Mouse (Mus musculus): ENCODE measurements around the gene Usp7. TPM values are rescaled to one million over a fixed set of nuclear protein-coding genes. Genes with fewer than 3 reads are reported as not detected.

Usp7 gene
- polyA plus RNA-seq, 1 experiment from 2014 or later: 22.7 TPM

DNA sequence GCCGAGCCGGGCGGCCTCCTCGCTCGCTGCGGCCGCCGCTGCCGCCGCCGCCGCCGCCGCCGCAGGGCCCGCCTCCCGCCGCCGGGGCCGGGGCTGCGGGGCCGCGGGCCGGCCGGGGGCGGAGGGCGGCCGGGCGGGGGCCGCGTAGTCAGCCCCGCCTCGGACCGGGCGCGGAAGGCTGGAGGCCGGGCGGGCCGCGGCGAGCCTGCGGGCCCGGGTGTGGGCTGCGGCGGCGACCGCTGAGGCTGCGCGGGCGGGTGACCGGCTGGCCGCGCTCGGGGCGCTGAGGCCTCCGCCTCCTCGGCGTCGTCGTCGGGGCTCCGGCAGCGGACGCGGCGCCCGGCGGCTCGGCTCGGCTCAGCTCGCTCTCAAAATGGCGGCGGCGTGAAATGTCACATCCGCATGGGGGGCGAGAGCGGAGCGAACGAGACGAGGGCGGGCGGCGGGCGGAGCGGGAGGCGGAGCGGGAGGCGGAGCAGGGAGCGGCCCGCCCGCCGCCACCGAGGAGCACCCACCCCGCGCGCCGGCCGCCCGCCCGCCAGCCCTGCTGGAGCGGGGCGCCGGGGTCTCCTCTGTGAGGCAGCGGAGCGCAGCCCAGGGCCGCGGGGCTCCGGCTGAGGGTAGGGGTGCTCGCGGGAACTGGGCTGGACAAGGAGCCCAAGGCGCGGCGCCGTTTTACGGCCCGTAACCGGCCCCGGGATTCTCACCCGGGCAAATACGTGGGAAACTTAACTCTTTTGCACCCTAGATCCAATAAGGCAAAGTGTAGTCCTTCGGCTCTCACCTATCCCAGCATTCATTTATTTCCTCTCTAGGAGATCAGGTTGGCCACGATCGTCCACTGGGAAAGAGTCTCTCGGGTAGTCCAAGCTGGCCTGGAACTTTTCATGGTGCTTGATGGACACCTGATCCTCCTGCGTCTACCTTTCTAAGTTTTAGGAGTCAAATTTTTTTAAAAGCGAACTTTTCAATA, 53.3 kb downstream of the Usp7 start:
- Histone ChIP-seq H3K4me3 (replicated peaks; ENCODE audit: low read depth, low read length) (peak overlapping the region; percentile 73), H3K4me1 (replicated peaks; ENCODE audit: insufficient read depth, low read length) (peaks cover 20% of the 10 kb centered on the region), H3K4me2 (ENCODE audit: low read length) (peak overlapping the region; percentile 93), H3K36me3 (ENCODE audit: insufficient read depth, low read length) (no peaks in the 10 kb centered on the region), H3K9ac (ENCODE audit: low read depth, low read length) (peak overlapping the region; percentile 99), H3K9me3 (replicated peaks; ENCODE audit: low read length) (no peaks in the 10 kb centered on the region), H3K27ac (peak overlapping the region; percentile 98), H3K27me3 (ENCODE audit: insufficient read depth, low read length) (no peaks in the 10 kb centered on the region)
- 2% methylated on average over 68 of the region's 126 CpGs for WGBS
- DNase-seq (ENCODE audit: low spot score) (peak; percentile 94), ATAC-seq (replicated peaks; ENCODE audit: low FRiP score, low read depth) (peak; percentile 91)
- no peak for TF ChIP-seq CTCF (IDR thresholded peaks at IDR 0.05; ENCODE audit: low read depth)

DNA sequence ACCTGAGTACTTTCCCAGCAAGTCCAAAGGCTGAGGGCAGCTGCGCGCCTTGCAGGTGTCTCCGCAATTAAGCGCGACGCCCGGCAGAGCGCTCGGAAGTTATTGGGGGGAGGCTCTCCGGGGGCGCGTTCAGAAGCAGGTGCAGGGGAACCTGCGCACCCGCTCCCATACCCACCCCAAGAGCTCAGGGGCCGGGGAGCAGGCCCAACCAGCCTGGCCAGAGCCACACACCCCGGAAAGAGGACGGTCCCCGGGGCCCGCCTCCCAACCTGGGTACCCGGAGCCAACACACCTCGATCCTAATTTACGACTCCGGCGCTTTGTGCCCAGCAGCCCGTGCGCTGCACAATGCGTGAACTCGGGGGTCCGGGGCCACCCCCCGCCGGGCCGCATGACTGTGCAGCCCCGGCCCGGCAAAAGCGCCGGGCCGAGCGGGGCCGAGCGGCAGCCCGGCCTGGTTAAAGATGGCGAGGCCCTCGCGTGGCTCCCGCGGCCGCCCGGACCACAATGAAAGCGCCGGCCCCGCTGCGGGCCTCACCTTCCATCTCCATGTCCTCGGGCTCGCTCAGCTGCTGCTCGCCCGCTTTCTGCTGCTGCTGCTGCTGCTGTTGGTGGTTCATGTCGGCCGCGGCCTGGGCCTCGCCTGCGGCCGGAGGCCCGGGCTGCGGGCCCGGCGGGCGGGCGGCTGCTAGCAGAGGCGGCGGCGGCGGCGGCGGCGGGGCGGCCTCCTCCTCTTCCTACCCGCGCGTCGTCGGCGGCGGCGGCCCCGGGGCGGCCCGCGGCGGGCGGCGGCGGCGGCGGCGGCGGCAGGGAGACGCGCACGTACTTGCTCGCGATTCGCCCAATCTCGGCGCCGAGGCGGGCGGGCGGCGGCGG, 54.2 kb downstream of the Usp7 start:
- Histone ChIP-seq H3K4me3 (replicated peaks; ENCODE audit: low read depth, low read length) (peak overlapping the region; percentile 95), H3K36me3 (ENCODE audit: insufficient read depth, low read length) (no peaks in the 10 kb centered on the region), H3K9ac (ENCODE audit: low read depth, low read length) (peak overlapping the region; percentile 99), H3K27me3 (ENCODE audit: insufficient read depth, low read length) (no peaks in the 10 kb centered on the region), H3K27ac (peak overlapping the region; percentile 98), H3K4me2 (ENCODE audit: low read length) (peak overlapping the region; percentile 93), H3K4me1 (replicated peaks; ENCODE audit: insufficient read depth, low read length) (peaks cover 20% of the 10 kb centered on the region), H3K9me3 (replicated peaks; ENCODE audit: low read length) (no peaks in the 10 kb centered on the region)
- ATAC-seq (replicated peaks; ENCODE audit: low FRiP score, low read depth) (peak; percentile 41), DNase-seq (ENCODE audit: low spot score) (peak; percentile 52)
- WGBS: under 1% methylated on average over 67 of the region's 110 CpGs
- no peak for TF ChIP-seq CTCF (IDR thresholded peaks at IDR 0.05; ENCODE audit: low read depth)

DNA sequence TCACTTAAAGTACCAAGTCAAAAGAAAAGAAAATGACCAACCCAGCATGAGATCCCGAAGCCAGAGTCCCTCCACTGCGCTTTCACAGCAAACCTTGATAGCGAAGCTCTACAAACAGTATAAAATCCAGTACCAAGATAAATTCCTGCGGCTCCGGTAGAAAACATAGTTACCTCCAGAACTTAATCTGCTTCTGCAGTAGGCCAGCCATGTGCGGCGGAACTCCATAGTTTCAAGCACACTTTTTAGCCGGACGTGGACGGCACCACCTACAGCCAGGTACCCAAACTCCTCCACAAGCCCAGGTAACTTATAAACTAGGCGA, 54.8 kb downstream of the Usp7 start:
- Histone ChIP-seq H3K36me3 (ENCODE audit: insufficient read depth, low read length) (no peaks in the 10 kb centered on the region), H3K9ac (ENCODE audit: low read depth, low read length) (peak overlapping the region; percentile 99), H3K4me2 (ENCODE audit: low read length) (peak overlapping the region; percentile 93), H3K27me3 (ENCODE audit: insufficient read depth, low read length) (no peaks in the 10 kb centered on the region), H3K9me3 (replicated peaks; ENCODE audit: low read length) (no peaks in the 10 kb centered on the region), H3K4me3 (replicated peaks; ENCODE audit: low read depth, low read length) (peak overlapping the region; percentile 95), H3K4me1 (replicated peaks; ENCODE audit: insufficient read depth, low read length) (peaks cover 20% of the 10 kb centered on the region), H3K27ac (peak overlapping the region; percentile 98; the same call in 1 of the 2 replicates)
- under 1% methylated on average over 11 of the region's 11 CpGs for WGBS
- ATAC-seq (replicated peaks; ENCODE audit: low FRiP score, low read depth): no peak; the same call in 1 of the 2 replicates
- TF ChIP-seq CTCF (IDR thresholded peaks at IDR 0.05; ENCODE audit: low read depth): no peak; the same call in 1 of the 2 replicates
- DNase-seq (ENCODE audit: low spot score): peak; percentile 26

DNA sequence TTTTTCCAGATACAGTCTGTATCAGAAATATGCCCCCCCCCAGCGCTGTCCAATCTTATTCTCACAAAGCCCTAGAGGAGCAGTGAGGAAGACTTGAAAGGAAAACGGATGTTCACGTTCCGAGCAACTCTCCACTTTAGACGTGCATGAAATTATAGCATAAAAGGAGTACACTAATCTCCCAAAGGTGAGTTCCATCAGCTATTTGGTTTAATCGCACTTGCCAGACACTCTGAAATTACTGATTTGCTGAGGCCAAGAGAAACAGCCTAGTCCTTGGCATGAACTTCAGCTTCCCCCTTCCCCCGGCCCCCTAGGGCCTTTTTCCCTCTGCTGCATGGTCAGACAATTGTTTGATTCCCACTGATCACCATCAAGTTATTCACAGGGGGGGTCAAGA, 55.4 kb downstream of the Usp7 start:
- no peak for TF ChIP-seq CTCF (IDR thresholded peaks at IDR 0.05; ENCODE audit: low read depth)
- ATAC-seq (replicated peaks; ENCODE audit: low FRiP score, low read depth): no peak

DNA sequence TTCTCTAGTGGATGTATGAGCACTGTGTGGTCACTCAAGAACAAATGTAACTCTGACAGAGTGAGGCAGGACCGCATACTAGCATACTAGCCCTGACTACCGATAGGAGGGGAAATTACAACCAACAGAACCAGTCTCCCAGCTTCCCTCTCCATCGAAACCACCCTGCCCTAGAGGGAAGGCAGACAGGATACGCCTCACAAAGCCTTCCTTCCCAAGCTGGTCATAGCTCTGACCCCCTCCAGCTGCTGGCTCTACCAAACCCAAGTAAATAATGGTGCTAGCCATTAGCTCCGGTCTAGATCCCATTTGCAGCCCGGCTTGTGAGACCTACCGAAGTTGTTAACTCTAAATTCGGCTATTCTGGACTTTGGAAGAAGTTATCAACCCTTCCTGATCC, 56.1 kb downstream of the Usp7 start:
- DNase-seq (ENCODE audit: low spot score): peak; percentile 71
- Histone ChIP-seq H3K9ac (ENCODE audit: low read depth, low read length) (0 out of 2 replicates have a peak overlapping the region, but pooled peaks have one; percentile 2), H3K36me3 (ENCODE audit: insufficient read depth, low read length) (no peaks in the 10 kb centered on the region), H3K27ac (no peak overlapping the region), H3K4me1 (replicated peaks; ENCODE audit: insufficient read depth, low read length) (peaks cover 20% of the 10 kb centered on the region), H3K27me3 (ENCODE audit: insufficient read depth, low read length) (no peaks in the 10 kb centered on the region), H3K4me2 (ENCODE audit: low read length) (peak overlapping the region; percentile 93), H3K9me3 (replicated peaks; ENCODE audit: low read length) (no peaks in the 10 kb centered on the region), H3K4me3 (replicated peaks; ENCODE audit: low read depth, low read length) (peak overlapping the region; percentile 95)
- no peak for TF ChIP-seq CTCF (IDR thresholded peaks at IDR 0.05; ENCODE audit: low read depth)
- no peak for ATAC-seq (replicated peaks; ENCODE audit: low FRiP score, low read depth)
- 4% methylated on average over 8 of the region's 8 CpGs for WGBS

More for the DNA sequence above, 55.4 kb downstream of the Usp7 start:
- no peak for DNase-seq (ENCODE audit: low spot score)
- Histone ChIP-seq H3K9ac (ENCODE audit: low read depth, low read length) (peak overlapping the region; percentile 99), H3K4me2 (ENCODE audit: low read length) (peak overlapping the region; percentile 93), H3K36me3 (ENCODE audit: insufficient read depth, low read length) (no peaks in the 10 kb centered on the region), H3K27me3 (ENCODE audit: insufficient read depth, low read length) (no peaks in the 10 kb centered on the region), H3K9me3 (replicated peaks; ENCODE audit: low read length) (no peaks in the 10 kb centered on the region), H3K27ac (no peak overlapping the region), H3K4me3 (replicated peaks; ENCODE audit: low read depth, low read length) (peak overlapping the region; percentile 95), H3K4me1 (replicated peaks; ENCODE audit: insufficient read depth, low read length) (peaks cover 20% of the 10 kb centered on the region)
- 2% methylated on average over 7 of the region's 7 CpGs for WGBS

DNA sequence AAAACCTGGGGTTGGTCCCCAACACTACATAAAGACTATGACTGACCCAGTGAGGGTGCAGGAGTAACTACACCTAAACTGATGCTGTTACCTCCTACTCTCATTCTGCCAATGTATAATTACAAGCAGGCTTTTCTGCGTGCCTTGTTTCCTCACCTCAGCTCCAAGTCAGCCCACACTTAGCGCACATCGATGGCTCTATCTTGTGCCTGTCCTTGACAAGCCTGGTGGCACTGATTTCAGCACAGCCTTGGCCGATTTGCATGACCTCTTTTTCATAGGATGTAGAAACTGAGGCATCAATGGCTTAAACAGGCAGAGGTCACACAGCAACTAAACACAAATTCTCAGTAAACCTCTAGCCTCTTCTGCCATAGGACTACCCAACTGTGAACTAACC, 57.4 kb downstream of the Usp7 start:
- H3K27ac ChIP-seq: no peak overlapping the region
- H3K9me3 ChIP-seq (replicated peaks; ENCODE audit: low read length): no peaks in the 10 kb centered on the region
- ATAC-seq (replicated peaks; ENCODE audit: low FRiP score, low read depth): no peak
- peaks cover 27% of the 10 kb centered on the region for H3K4me1 ChIP-seq (replicated peaks; ENCODE audit: insufficient read depth, low read length)
- H3K4me2 ChIP-seq (ENCODE audit: low read length): no peak overlapping the region
- no peak for TF ChIP-seq CTCF (IDR thresholded peaks at IDR 0.05; ENCODE audit: low read depth)
- no peak for DNase-seq (ENCODE audit: low spot score)
- WGBS: 74% methylated on average over 4 of the region's 4 CpGs
- H3K27me3 ChIP-seq (ENCODE audit: insufficient read depth, low read length): no peaks in the 10 kb centered on the region
- H3K9ac ChIP-seq (ENCODE audit: low read depth, low read length): no peak overlapping the region
- no peak overlapping the region for H3K4me3 ChIP-seq (replicated peaks; ENCODE audit: low read depth, low read length)
- no peaks in the 10 kb centered on the region for H3K36me3 ChIP-seq (ENCODE audit: insufficient read depth, low read length)
